Mouse (Mus musculus) cerebellum, postnatal 14 days (tissue): ENCODE measurements around the gene Ect2l.
"Not testable (repeated sequence)": the region's sequence is repeated elsewhere in the genome, so short reads cannot be mapped to it uniquely, and the experiment has no call there.

Experiments used
- DNase-seq, 2 experiments: peaks; one replicate each; pipeline ENCODE4 v3.0.0; 2021; ENCODE audit warnings: mixed read lengths in 2 of 2

Ect2l gene

GRCm38 (mm10) chr10:18189498-18189897 lies 21.2 kb downstream of the Ect2l start:
- DNase-seq, result no peak

DNA sequence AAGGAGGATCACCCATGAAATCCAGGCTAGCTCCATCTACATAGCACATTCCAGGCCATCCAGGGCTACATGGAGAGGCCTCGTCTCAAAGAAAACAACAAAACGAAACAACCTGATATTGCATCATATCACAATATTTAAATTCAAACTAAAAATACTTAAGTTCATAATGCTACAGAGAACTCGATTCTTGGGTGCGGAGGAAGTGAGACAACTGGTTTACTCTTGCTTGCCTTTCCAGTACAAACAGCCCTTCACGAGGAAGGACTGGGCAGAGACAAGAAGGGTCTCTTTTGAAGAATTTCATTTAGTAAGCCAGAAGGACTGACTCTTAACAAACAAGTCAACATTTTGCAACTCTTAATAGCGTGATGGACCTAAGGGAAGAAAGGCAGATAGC lies 22.1 kb downstream of the Ect2l start:
- no peak for DNase-seq

- DNase-seq, result no peak
These were observed 28.4 kb downstream of the Ect2l start for GRCm38 (mm10) chr10:18182246-18182645.

- DNase-seq, result no peak
These were observed 33.4 kb downstream of the Ect2l start for GRCm38 (mm10) chr10:18177304-18177703.

DNA sequence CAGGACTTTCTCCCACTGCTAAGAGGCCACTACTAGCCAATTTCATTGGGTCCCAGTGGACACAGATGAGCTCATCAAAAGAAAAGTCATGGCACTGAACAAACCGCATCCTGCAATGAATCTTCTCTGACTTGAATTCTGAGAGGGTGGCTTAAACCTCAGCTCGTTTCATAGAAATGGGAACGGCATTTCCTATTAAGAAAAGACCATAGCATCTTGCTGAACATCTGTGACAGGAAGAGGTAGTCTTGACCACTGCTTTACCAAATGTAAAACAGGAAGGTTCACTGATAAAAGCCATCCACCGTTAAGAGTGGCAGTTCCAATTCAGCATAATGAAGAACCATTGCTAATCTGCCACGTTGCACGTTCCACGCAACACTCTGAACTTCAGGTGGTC lies 34.0 kb downstream of the Ect2l start:
- DNase-seq, result no peak

GRCm38 (mm10) chr10:18175087-18175486 lies 35.6 kb downstream of the Ect2l start:
- DNase-seq, result no peak

GRCm38 (mm10) chr10:18162435-18162971 lies 48.2 kb downstream of the Ect2l start:
- DNase-seq, result no peak

DNA sequence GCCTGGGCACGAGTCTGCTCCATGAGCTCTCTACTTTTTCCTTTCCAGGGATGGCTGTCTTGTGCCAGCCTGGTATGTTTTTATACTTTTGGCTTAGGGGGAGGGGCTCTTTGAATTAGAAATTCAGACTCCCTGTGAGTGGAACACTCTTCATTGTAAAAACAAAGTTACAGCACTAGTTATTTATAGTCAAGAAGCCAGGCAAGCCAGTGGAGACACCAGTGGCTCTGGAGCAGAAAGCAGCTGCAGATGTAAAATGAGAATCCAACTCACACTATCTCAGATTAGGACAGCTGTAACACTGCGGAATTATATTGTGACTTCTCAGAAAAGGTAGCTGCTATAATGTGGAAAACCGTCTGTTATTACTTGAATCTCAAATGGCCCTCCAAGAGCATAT lies 63.5 kb downstream of the Ect2l start:
- DNase-seq, result no peak

- DNase-seq, result no peak
These were observed 68.5 kb downstream of the Ect2l start for GRCm38 (mm10) chr10:18142231-18142630.

GRCm38 (mm10) chr10:18141389-18141788 lies 69.3 kb downstream of the Ect2l start:
- DNase-seq, result no peak

DNA sequence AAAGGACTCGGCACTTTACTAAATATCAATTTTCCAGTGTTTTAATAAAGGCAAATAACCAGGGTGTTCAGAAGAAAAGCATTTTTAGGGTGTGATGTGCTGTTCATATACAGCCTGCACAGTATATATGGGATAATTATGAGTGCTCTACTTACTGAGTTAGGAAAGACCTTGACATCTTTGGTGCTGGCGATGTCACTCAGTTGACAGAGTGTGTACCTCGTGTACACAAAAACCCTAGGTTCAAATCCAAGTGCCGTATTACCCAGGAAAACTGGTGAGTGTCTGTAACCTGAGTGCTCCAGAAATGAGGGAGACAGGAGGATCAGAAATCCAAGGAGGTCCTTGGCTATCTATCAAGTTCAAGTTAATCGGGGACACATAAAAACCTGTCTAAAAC lies 71.1 kb downstream of the Ect2l start:
- DNase-seq, result no peak

GRCm38 (mm10) chr10:18138853-18139503 lies 71.7 kb downstream of the Ect2l start:
- DNase-seq, result not testable (repeated sequence)

DNA sequence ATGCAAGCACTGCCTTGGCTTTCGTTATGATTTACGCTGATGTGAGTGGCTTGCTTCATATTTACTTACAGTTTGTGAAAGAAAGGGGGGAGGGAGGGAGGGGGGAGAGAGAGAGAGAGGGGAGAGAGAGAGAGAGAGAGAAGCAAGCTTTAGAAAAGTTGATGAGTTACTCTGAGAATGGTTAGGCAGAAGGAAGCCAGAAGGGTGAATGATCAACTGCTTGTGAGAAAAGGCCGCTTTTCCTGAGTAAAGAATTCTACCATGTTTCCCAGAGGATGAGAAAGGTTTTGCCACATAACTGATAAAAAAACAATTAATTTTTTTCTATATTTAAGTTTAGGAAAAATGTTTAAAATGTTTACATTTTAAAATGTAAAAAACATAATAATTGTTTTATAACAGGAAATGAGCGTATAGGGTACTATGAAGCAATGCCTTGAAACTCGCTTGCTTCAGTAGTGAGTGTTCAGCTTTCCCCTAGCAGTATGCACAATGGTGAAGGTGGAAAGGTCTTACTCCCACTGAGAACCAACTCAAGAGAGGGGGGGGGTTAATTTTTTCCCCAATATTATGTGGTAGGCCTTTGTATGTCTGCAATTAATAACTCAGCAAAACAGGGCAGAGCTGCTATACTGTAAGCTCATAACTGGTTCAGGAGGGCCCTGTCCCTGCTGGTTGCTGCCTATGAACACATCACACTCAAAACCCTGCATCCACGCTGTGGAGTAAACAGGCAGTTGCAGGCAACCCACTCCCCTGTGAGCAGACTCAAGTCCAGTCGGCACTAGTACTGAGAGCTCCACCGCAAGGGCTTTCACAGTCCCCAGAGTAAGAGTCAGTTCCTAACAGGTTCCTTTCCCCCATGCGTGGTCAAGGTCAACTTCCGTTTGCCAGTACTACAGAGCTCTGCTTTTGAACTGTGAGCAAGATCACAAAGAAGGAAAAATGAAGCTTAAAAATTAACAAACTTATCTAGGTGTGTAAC lies 78.7 kb downstream of the Ect2l start:
- no peak for DNase-seq

GRCm38 (mm10) chr10:18130276-18130675 lies 80.4 kb downstream of the Ect2l start:
- DNase-seq, result no peak

GRCm38 (mm10) chr10:18118336-18118735 lies 92.4 kb downstream of the Ect2l start:
- no peak for DNase-seq

GRCm38 (mm10) chr10:18113473-18114093 lies 97.1 kb downstream of the Ect2l start:
- no peak for DNase-seq

DNA sequence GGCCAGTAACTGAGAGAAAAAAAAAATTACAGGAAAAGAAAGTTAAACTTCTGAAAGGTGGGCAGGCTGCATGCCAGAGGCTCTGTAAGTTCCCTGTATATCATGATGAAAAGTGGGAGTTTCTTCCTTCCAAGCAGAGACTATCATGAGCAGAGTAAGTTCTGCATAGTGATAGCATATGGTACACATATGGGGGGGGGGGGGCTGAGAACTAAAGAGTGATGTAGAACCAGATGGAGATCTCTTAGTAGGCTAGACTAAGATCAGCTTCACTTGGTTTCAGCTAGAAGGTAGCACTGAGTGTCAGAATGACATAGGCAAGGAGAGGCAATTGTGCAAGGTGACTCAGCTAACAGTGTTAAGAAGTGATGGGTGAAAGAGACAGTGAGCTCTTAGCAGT lies 99.8 kb downstream of the Ect2l start:
- DNase-seq, result no peak

DNA sequence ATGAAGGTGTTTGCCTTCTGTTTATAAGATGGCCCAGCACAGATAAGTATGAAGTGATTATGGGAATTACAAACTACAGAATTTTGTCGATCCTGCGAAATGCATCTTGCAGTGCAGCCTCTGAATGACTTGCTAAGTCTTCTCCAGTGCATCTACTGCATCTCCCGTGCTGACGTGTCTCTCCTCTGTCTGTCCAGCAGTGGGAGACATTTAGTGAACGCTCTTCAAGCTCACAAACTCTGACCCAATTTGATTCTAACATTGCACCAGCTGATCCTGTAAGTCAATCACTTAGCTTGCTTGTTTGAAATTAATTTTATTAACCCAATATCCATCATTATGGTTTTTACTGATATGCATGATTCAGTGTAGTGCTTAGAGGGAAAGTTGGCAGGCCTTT lies 103.2 kb downstream of the Ect2l start:
- DNase-seq, result peak; percentile 13 to 14

DNA sequence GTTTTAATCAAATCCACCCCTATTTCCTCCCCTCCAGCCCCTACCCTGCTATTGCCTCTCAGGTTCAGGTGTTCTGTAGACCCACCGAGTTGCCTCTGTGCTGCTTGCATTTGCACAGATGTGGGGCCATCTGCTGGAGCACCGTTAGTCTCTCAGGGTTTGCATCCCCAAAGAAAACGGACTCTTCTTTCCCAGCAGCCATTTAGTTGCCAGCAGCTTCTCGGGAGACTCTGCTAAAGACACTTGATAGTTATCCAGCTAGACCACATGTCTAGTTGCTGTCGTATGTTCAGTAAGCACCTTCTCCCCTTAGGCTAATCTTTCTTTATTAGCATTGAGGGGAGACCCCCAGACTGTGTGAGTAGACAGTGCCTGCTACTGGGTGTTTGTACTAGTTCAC lies 108.5 kb downstream of the Ect2l start:
- no peak for DNase-seq

DNA sequence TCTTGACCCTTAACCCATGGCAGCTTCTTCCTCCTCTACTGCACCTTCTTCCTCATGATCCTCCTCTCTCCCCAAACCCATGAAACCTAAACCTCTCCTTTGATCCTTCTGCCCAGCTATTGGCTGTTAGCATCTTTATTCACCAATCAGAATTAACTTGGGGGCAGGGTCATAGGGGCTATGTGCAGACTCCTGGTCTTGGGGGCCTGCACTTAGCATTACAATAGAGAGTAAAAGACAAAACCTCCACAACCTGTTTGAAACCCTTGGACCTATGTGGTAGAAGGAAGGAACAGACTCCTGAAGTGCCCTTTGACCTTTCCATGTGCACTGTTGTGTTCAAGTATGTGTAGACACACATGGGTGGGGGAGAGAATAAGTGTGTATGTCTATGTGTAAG lies 120.0 kb downstream of the Ect2l start:
- DNase-seq, result no peak

- DNase-seq, result no peak
These were observed 127.9 kb downstream of the Ect2l start for GRCm38 (mm10) chr10:18082772-18083171.

DNA sequence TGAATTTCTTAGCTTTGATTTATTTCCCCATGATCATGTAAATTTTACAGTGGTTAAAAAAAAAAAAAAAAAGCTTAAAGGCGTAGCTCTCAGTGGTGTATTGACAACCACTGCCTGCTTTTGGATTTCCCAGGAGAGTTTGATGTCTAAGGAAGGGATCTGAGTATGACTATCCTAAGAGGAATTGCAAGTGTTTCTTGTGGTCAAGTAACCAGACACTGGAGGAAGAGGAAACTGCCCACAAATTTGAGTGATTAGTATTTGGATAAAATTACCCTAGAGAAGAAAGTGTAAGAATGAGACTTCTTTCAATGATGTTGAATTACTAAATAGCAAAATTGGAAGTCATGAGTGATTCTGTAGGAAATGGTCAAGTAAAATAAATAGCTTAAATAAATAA lies 129.2 kb downstream of the Ect2l start:
- DNase-seq, result no peak
